Mouse (Mus musculus) cerebellum, adult 9-11 months (tissue): ENCODE data around the gene Hdac10.

Source experiments
- DNase-seq: peaks from one replicate; pipeline ENCODE4 v3.0.0; 2022

Gene Hdac10

GRCm38 (mm10) chr15:89073993-89074603 lies 54.4 kb downstream of the Hdac10 start:
- no peak for DNase-seq
